Mouse (Mus musculus) cortical plate, adult 2 months (tissue): ENCODE results near the gene Olfr1287. TPM values are rescaled to one million over a fixed set of nuclear protein-coding genes. Genes with fewer than 3 reads are reported as not detected.

Experiments used
- H3K27ac ChIP-seq: fragments of 200-500 bp; 2 replicates; pipeline ENCODE4 v1.5.1; 2012; ENCODE audit warnings: low read length, control low read depth, inconsistent platforms; ENCODE audit not compliant: insufficient read depth
- H3K4me1 ChIP-seq: fragments of 200-500 bp; 2 replicates; pipeline ENCODE4 v1.6.1; 2011; ENCODE audit warnings: low read length; ENCODE audit not compliant: control insufficient read depth, insufficient read depth
- H3K4me3 ChIP-seq: fragments of 200-500 bp; 2 replicates; pipeline ENCODE4 v1.5.1; 2011; ENCODE audit warnings: mild to moderate bottlenecking, low read length, control low read depth; ENCODE audit not compliant: insufficient read depth
- CTCF ChIP-seq: fragments of 200-500 bp; IDR thresholded peaks from 2 replicates; pipeline ENCODE4 v1.5.1; 2011; ENCODE audit warnings: mild to moderate bottlenecking, control low read depth, low read length; ENCODE audit not compliant: insufficient read depth; ENCODE audit errors: extremely low read depth
- POLR2A ChIP-seq: fragments of 200-500 bp; IDR thresholded peaks from 2 replicates; pipeline ENCODE4 v1.6.1; 2011; ENCODE audit warnings: mild to moderate bottlenecking, low read length, control low read depth; ENCODE audit not compliant: insufficient read depth; ENCODE audit errors: extremely low read depth
- polyA plus RNA-seq: library from polyadenylated mRNA; depleted of rRNA; stranded (reverse); fragments of >200 nt; gene quantifications from 2 replicates; pipeline ENCODE4 v1.2.3, GENCODE M21; 2012; rRNA removed

Olfr1287 gene
- not detected in 2 replicates for polyA plus RNA-seq

- no peak within 1 kb of the TSS for H3K4me3 ChIP-seq
- H3K4me1 ChIP-seq = no peaks in the 10 kb centered on the region
- TF ChIP-seq CTCF = no peak
- no peak within 1 kb of the TSS for H3K27ac ChIP-seq
These were observed at the start of gene Olfr1287 for GRCm38 (mm10) chr2:111448842-111449241. Gene Olfr1287, plus strand, starts transcription at chr2:111449142.

- Histone ChIP-seq H3K4me3 (no peak within 1 kb of the TSS), H3K4me1 (no peaks in the 10 kb centered on the region), H3K27ac (no peak within 1 kb of the TSS)
- no peak for TF ChIP-seq POLR2A
- no peak for TF ChIP-seq CTCF
These were observed 26.0 kb upstream of the Olfr1287 start, which contains the start of gene Olfr1286 for GRCm38 (mm10) chr2:111422931-111423330. Gene Olfr1286, minus strand, starts transcription at chr2:111423115.

GRCm38 (mm10) chr2:111473801-111474200, 24.9 kb downstream of the Olfr1287 start, which contains the start of gene Olfr1288:
Gene Olfr1288, plus strand, starts transcription at chr2:111474101.
- TF ChIP-seq POLR2A = no peak
- TF ChIP-seq CTCF = no peak
- no peak within 1 kb of the TSS for H3K27ac ChIP-seq
- no peak within 1 kb of the TSS for H3K4me3 ChIP-seq
- H3K4me1 ChIP-seq = no peaks in the 10 kb centered on the region

- Histone ChIP-seq H3K4me1 (no peaks in the 10 kb centered on the region), H3K27ac (no peak within 1 kb of the TSS), H3K4me3 (no peak within 1 kb of the TSS)
- no peak for TF ChIP-seq POLR2A
- TF ChIP-seq CTCF = no peak
These were observed 31.6 kb downstream of the Olfr1287 start, which contains the start of gene Olfr1289 for GRCm38 (mm10) chr2:111480519-111480918. Gene Olfr1289, plus strand, starts transcription at chr2:111480819.

GRCm38 (mm10) chr2:111493729-111494128, 44.8 kb downstream of the Olfr1287 start, which contains the start of gene Olfr1290:
Gene Olfr1290, minus strand, starts transcription at chr2:111493829.
- TF ChIP-seq POLR2A (no peak), CTCF (no peak)
- no peak within 1 kb of the TSS for H3K4me3 ChIP-seq
- no peaks in the 10 kb centered on the region for H3K4me1 ChIP-seq
- H3K27ac ChIP-seq = no peak within 1 kb of the TSS

- no peak within 1 kb of the TSS for H3K27ac ChIP-seq
- H3K4me1 ChIP-seq = no peaks in the 10 kb centered on the region
- no peak for TF ChIP-seq POLR2A
- no peak for TF ChIP-seq CTCF
- no peak within 1 kb of the TSS for H3K4me3 ChIP-seq
These were observed 47.9 kb downstream of the Olfr1287 start, which contains the start of gene Olfr1291-ps1 for GRCm38 (mm10) chr2:111496880-111497279. Gene Olfr1291-ps1, plus strand, starts transcription at chr2:111497180.

Other genes starting within 250 kb of the Olfr1287 start
- not detected in 2 replicates for gene 4930430A15Rik, start 219.5 kb upstream of the Olfr1287 start, polyA plus RNA-seq
- gene Olfr1275, start 213.9 kb upstream of the Olfr1287 start, polyA plus RNA-seq = not detected in 2 replicates
- gene Olfr1276, start 194.6 kb upstream of the Olfr1287 start, polyA plus RNA-seq = not detected in 2 replicates
- gene Olfr1277, start 175.0 kb upstream of the Olfr1287 start, polyA plus RNA-seq = not detected in 2 replicates
- gene Olfr1278, start 159.0 kb upstream of the Olfr1287 start, polyA plus RNA-seq = not detected in 2 replicates
- not detected in 2 replicates for gene Olfr1279, start 148.5 kb upstream of the Olfr1287 start, polyA plus RNA-seq
- not detected in 2 replicates for gene Olfr1280, start 135.1 kb upstream of the Olfr1287 start, polyA plus RNA-seq
- gene Olfr1281, start 122.6 kb upstream of the Olfr1287 start, polyA plus RNA-seq = not detected in 2 replicates
- gene Olfr1282, start 113.1 kb upstream of the Olfr1287 start, polyA plus RNA-seq = not detected in 2 replicates
- gene Olfr1283, start 82.4 kb upstream of the Olfr1287 start, polyA plus RNA-seq = not detected in 2 replicates
- gene Olfr1284, start 73.6 kb upstream of the Olfr1287 start, polyA plus RNA-seq = not detected in 2 replicates
- not detected in 2 replicates for gene Olfr1286, start 26.0 kb upstream of the Olfr1287 start, polyA plus RNA-seq
- not detected in 2 replicates for gene Olfr1288, start 25.0 kb downstream of the Olfr1287 start, polyA plus RNA-seq
- not detected in 2 replicates for gene Olfr1289, start 31.7 kb downstream of the Olfr1287 start, polyA plus RNA-seq
- not detected in 2 replicates for gene Olfr1290, start 44.7 kb downstream of the Olfr1287 start, polyA plus RNA-seq
- not detected in 2 replicates for gene Olfr1291-ps1, start 48.0 kb downstream of the Olfr1287 start, polyA plus RNA-seq
- gene Olfr1293-ps, start 76.1 kb downstream of the Olfr1287 start, polyA plus RNA-seq = not detected in 2 replicates
- not detected in 2 replicates for gene Olfr1294, start 91.1 kb downstream of the Olfr1287 start, polyA plus RNA-seq
- gene Olfr1295, start 120.5 kb downstream of the Olfr1287 start, polyA plus RNA-seq = not detected in 2 replicates
- not detected in 2 replicates for gene Olfr1297, start 177.4 kb downstream of the Olfr1287 start, polyA plus RNA-seq
- not detected in 2 replicates for gene Olfr1298, start 200.1 kb downstream of the Olfr1287 start, polyA plus RNA-seq
- not detected in 2 replicates for gene Olfr1299, start 212.3 kb downstream of the Olfr1287 start, polyA plus RNA-seq